Comparison of ENCODE assay signal across 15 mouse cellular contexts in genomic region chr19:42193311-42193710, GRCm38 (mm10). TPM values are rescaled to one million over a fixed set of nuclear protein-coding genes. Genes with fewer than 3 reads are reported as not detected.
DNase-seq lines count a peak whose midpoint lies in the region; ATAC-seq and TF ChIP-seq lines count a peak whose summit lies in the region.
"Had no signal": no experiment of that assay in that cellular context is flagged by ENCODE, and none has a peak within 500 bp of the region (broad histone marks: within the 10 kb centered on the region; RNA-seq: fewer than 3 reads in every experiment).

No protein-coding gene starts in this region.

- no peak for TF ChIP-seq CTCF in brain, embryonic 14.5 days (IDR thresholded peaks at IDR 0.05; ENCODE audit: borderline replicate concordance, extremely low read depth, insufficient read depth, insufficient read length)

- no peak overlapping the region for H3K4me3 ChIP-seq in heart, embryonic 11.5 days (ENCODE audit: low read depth, low read length)
- no peak overlapping the region for H3K4me3 ChIP-seq in midbrain, embryonic 14.5 days (replicated peaks; ENCODE audit: low read depth, low read length)
- H3K4me3 ChIP-seq in midbrain, embryonic 16.5 days (ENCODE audit: low read depth, low read length): no peak overlapping the region

- H3K27me3 ChIP-seq in heart, embryonic 11.5 days (ENCODE audit: control insufficient read depth, insufficient read depth, low read length): peaks cover 1% of the 10 kb centered on the region
- peaks cover 3% of the 10 kb centered on the region; the same call in 1 of the 2 replicates for H3K27me3 ChIP-seq in midbrain, embryonic 14.5 days (ENCODE audit: control insufficient read depth, insufficient read depth, low read length)
- H3K27me3 ChIP-seq in midbrain, embryonic 16.5 days (ENCODE audit: control insufficient read depth, insufficient read depth, low read depth, low read length): no peaks in the 10 kb centered on the region; the same call in 1 of the 2 replicates

- H3K9me3 ChIP-seq in heart, embryonic 11.5 days (replicated peaks; ENCODE audit: control insufficient read depth, low read length): no peaks in the 10 kb centered on the region
- H3K9me3 ChIP-seq in midbrain, embryonic 14.5 days (ENCODE audit: control insufficient read depth, low read length): no peaks in the 10 kb centered on the region
- no peaks in the 10 kb centered on the region for H3K9me3 ChIP-seq in midbrain, embryonic 16.5 days (replicated peaks; ENCODE audit: control insufficient read depth, low read length, poor library complexity, severe bottlenecking)

- H3K4me1 ChIP-seq in heart, embryonic 11.5 days (ENCODE audit: control insufficient read depth, insufficient read depth, low read length): 0 out of 2 replicates have a peak, but pooled peaks cover 2% of the 10 kb centered on the region
- no peaks in the 10 kb centered on the region for H3K4me1 ChIP-seq in midbrain, embryonic 14.5 days (ENCODE audit: control insufficient read depth, insufficient read depth, low read length)
- no peaks in the 10 kb centered on the region for H3K4me1 ChIP-seq in midbrain, embryonic 16.5 days (ENCODE audit: control insufficient read depth, insufficient read depth, low read length)

- no peak for ATAC-seq in heart, embryonic 11.5 days (replicated peaks; ENCODE audit: insufficient number of reproducible peaks, low FRiP score, low TSS enrichment)
- ATAC-seq in midbrain, embryonic 14.5 days (ENCODE audit: low FRiP score, low TSS enrichment): peak; percentile 27; the same call in 1 of the 2 replicates
- ATAC-seq in midbrain, embryonic 16.5 days: no peak; the same call in 1 of the 2 replicates

- H3K27ac ChIP-seq in heart, embryonic 11.5 days (ENCODE audit: low read depth, low read length): no peak overlapping the region
- no peak overlapping the region for H3K27ac ChIP-seq in midbrain, embryonic 14.5 days (replicated peaks; ENCODE audit: low read depth, low read length)
- no peak overlapping the region for H3K27ac ChIP-seq in midbrain, embryonic 16.5 days (ENCODE audit: low read length)

- H3K36me3 ChIP-seq in heart, embryonic 11.5 days (ENCODE audit: control insufficient read depth, insufficient read depth, low read length): peaks cover 4% of the 10 kb centered on the region; the same call in 1 of the 2 replicates
- peaks cover 29% of the 10 kb centered on the region for H3K36me3 ChIP-seq in midbrain, embryonic 14.5 days (ENCODE audit: control insufficient read depth, insufficient read depth, low read length)
- peaks cover 4% of the 10 kb centered on the region for H3K36me3 ChIP-seq in midbrain, embryonic 16.5 days (ENCODE audit: control insufficient read depth, insufficient read depth, low read length)

- DNase-seq in heart, postnatal 4 days: peak; percentile 25
- DNase-seq in midbrain, embryonic 14.5 days: no peak
- peak; percentile 31 for DNase-seq in brain, embryonic 14.5 days (ENCODE audit: low read depth)
- DNase-seq in lung, postnatal 36 days: peak; percentile 18
- no peak for DNase-seq in adrenal gland, adult 2 months
- DNase-seq: cerebellum, adult 9-10 months; embryo, embryonic 11 days; heart, adult 11 months; kidney, adult 11 months; right cerebral cortex, postnatal 25 days had no signal

- 60% methylated on average over 2 of the region's 2 CpGs for WGBS in heart, embryonic 11.5 days (ENCODE audit: insufficient replicate concordance)
- 56% methylated on average over 2 of the region's 2 CpGs for WGBS in midbrain, embryonic 14.5 days
- 58% methylated on average over 2 of the region's 2 CpGs for WGBS in midbrain, embryonic 16.5 days

- H3K9ac ChIP-seq in heart, embryonic 11.5 days (ENCODE audit: low read depth, low read length): no peak overlapping the region
- H3K9ac ChIP-seq in midbrain, embryonic 14.5 days (replicated peaks; ENCODE audit: low read length): no peak overlapping the region
- no peak overlapping the region for H3K9ac ChIP-seq in midbrain, embryonic 16.5 days (ENCODE audit: low read depth, low read length)

- H3K4me2 ChIP-seq in heart, embryonic 11.5 days: no peak overlapping the region
- H3K4me2 ChIP-seq in midbrain, embryonic 14.5 days (ENCODE audit: low read length): no peak overlapping the region
- no peak overlapping the region for H3K4me2 ChIP-seq in midbrain, embryonic 16.5 days (ENCODE audit: low read length)
- H3K4me2 ChIP-seq: liver, embryonic 11.5 days had no signal

- TF ChIP-seq POLR2A in brain, embryonic 14.5 days (IDR thresholded peaks at IDR 0.05; ENCODE audit: borderline replicate concordance, extremely low read depth, insufficient read depth, insufficient read length, poor library complexity, severe bottlenecking): no peak

RNA-seq across cellular contexts. Expression of gene Sfrp5, which starts 8.7 kb away (rescaled TPM):
- 1 to 10 TPM in 1 of 2 experiments, under 1 TPM in 1; 0.54 to 1.3 TPM for total RNA-seq in heart, postnatal 4 days (2021)
- polyA plus RNA-seq in heart, embryonic 11.5 days (2014; fragmentation: Nextera tagmentation; extraction: Ambion mirVana): 5.7 and 6.1 TPM in 2 replicates
- 0.68 and 0.82 TPM in 2 replicates for polyA plus RNA-seq in midbrain, embryonic 14.5 days (2014; fragmentation: Nextera tagmentation; extraction: Ambion mirVana)
- polyA plus RNA-seq in midbrain, embryonic 16.5 days (2015; fragmentation: Nextera tagmentation; extraction: Ambion mirVana): 1.4 and 2.1 TPM in 2 replicates
- polyA plus RNA-seq in brain, embryonic 14.5 days (2012; rRNA removed): 4.5 and 4.6 TPM in 2 replicates
- 1 to 10 TPM; 2.7 to 3.9 TPM for total RNA-seq in adrenal gland, adult 2 months (2021)
- 11.5 and 22.6 TPM in 2 replicates for polyA plus RNA-seq in adrenal gland, adult 2 months (2012; rRNA removed)
- total RNA-seq: megakaryocyte progenitor cell, adult 5-6 weeks had no signal

RNA-seq across cellular contexts. Expression of gene Zfyve27, which starts 29.6 kb away (rescaled TPM):
- 10 to 100 TPM; 28.4 to 32.4 TPM for total RNA-seq in heart, postnatal 4 days (2021)
- 11.6 and 13.5 TPM in 2 replicates for polyA plus RNA-seq in heart, embryonic 11.5 days (2014; fragmentation: Nextera tagmentation; extraction: Ambion mirVana)
- polyA plus RNA-seq in midbrain, embryonic 14.5 days (2014; fragmentation: Nextera tagmentation; extraction: Ambion mirVana): 35.5 and 46.2 TPM in 2 replicates
- polyA plus RNA-seq in midbrain, embryonic 16.5 days (2015; fragmentation: Nextera tagmentation; extraction: Ambion mirVana): 64.9 and 65.7 TPM in 2 replicates
- 104 and 141 TPM in 2 replicates for polyA plus RNA-seq in brain, embryonic 14.5 days (2012; rRNA removed)
- total RNA-seq in adrenal gland, adult 2 months (2021): 10 to 100 TPM; 43.6 to 47.9 TPM
- 37.6 and 49.2 TPM in 2 replicates for polyA plus RNA-seq in adrenal gland, adult 2 months (2012; rRNA removed)

RNA-seq across cellular contexts. Expression of gene Marveld1, which starts 46.1 kb away (rescaled TPM):
- 10 to 100 TPM; 37.3 to 40.7 TPM for total RNA-seq in heart, postnatal 4 days (2021)
- polyA plus RNA-seq in heart, embryonic 11.5 days (2014; fragmentation: Nextera tagmentation; extraction: Ambion mirVana): 13.9 and 14.4 TPM in 2 replicates
- 1.5 and 1.8 TPM in 2 replicates for polyA plus RNA-seq in midbrain, embryonic 14.5 days (2014; fragmentation: Nextera tagmentation; extraction: Ambion mirVana)
- polyA plus RNA-seq in midbrain, embryonic 16.5 days (2015; fragmentation: Nextera tagmentation; extraction: Ambion mirVana): 1.4 and 1.8 TPM in 2 replicates
- polyA plus RNA-seq in brain, embryonic 14.5 days (2012; rRNA removed): 15.2 and 16.7 TPM in 2 replicates
- 10 to 100 TPM; 30.0 to 56.7 TPM for total RNA-seq in adrenal gland, adult 2 months (2021)
- 76.2 and 87.1 TPM in 2 replicates for polyA plus RNA-seq in adrenal gland, adult 2 months (2012; rRNA removed)

RNA-seq across cellular contexts. Expression of gene Golga7b, which starts 54.1 kb away (rescaled TPM):
- total RNA-seq in heart, postnatal 4 days (2021): under 1 TPM; 0.45 to 0.54 TPM
- 0.10 and 0.20 TPM in 2 replicates for polyA plus RNA-seq in heart, embryonic 11.5 days (2014; fragmentation: Nextera tagmentation; extraction: Ambion mirVana)
- 34.1 and 42.2 TPM in 2 replicates for polyA plus RNA-seq in midbrain, embryonic 14.5 days (2014; fragmentation: Nextera tagmentation; extraction: Ambion mirVana)
- 61.4 and 72.2 TPM in 2 replicates for polyA plus RNA-seq in midbrain, embryonic 16.5 days (2015; fragmentation: Nextera tagmentation; extraction: Ambion mirVana)
- 20.5 and 33.7 TPM in 2 replicates for polyA plus RNA-seq in brain, embryonic 14.5 days (2012; rRNA removed)
- 1 to 10 TPM in 1 of 2 experiments, under 1 TPM in 1; 0.69 to 1.3 TPM for total RNA-seq in adrenal gland, adult 2 months (2021)
- polyA plus RNA-seq in adrenal gland, adult 2 months (2012; rRNA removed): 1.1 and 2.8 TPM in 2 replicates
- total RNA-seq: hematopoietic stem cell, adult 5-6 weeks; megakaryocyte progenitor cell, adult 5-6 weeks had no signal
- polyA plus RNA-seq: liver, embryonic 11.5 days had no signal

Comparison
In these comparisons a context has a peak if more than half of its experiments do, and no peak if none do; other contexts are left out.
1. DNase-seq: peak in heart, postnatal 4 days (single experiment), brain, embryonic 14.5 days (single experiment) and lung, postnatal 36 days (single experiment); none in midbrain, embryonic 14.5 days (single experiment) and adrenal gland, adult 2 months (single experiment).